Mouse (Mus musculus): ENCODE data around the gene Olfr885. TPM values are rescaled to one million over a fixed set of nuclear protein-coding genes. Genes with fewer than 3 reads are reported as not detected.

Olfr885 gene
- total RNA-seq (2015) (not detected in 2 replicates), total RNA-seq (2017) (not detected in 2 replicates)

GRCm38 (mm10) chr9:38061022-38061421 is at the start of gene Olfr885:
Olfr885 (plus strand) TSS chr9:38061322.
- ATAC-seq (replicated peaks; ENCODE audit: poor library complexity): no peak

GRCm38 (mm10) chr9:38025508-38025907 is 35.6 kb upstream of the Olfr885 start, which contains the start of gene Olfr883:
Olfr883 (plus strand) TSS chr9:38025808.
- no peak for ATAC-seq (replicated peaks; ENCODE audit: poor library complexity)

GRCm38 (mm10) chr9:38046255-38046654 is 14.9 kb upstream of the Olfr885 start, which contains the start of gene Olfr884:
Olfr884 (plus strand) TSS chr9:38046555.
- no peak for ATAC-seq (replicated peaks; ENCODE audit: poor library complexity)

GRCm38 (mm10) chr9:38083772-38084171 is 22.6 kb downstream of the Olfr885 start, which contains the start of gene Olfr887:
Olfr887 (plus strand) TSS chr9:38084072.
- ATAC-seq (replicated peaks; ENCODE audit: poor library complexity): no peak

- no peak for ATAC-seq (replicated peaks; ENCODE audit: poor library complexity)
Measured at GRCm38 (mm10) chr9:38107828-38108227, 46.7 kb downstream of the Olfr885 start, which contains the start of gene Olfr888. Olfr888 (plus strand) TSS chr9:38108128.

Other genes with a start within 250 kb of the Olfr885 start
- not detected in 2 replicates for gene Olfr877, start 207.1 kb upstream of the Olfr885 start, total RNA-seq (2015)
- gene Olfr877, start 207.1 kb upstream of the Olfr885 start, total RNA-seq (2017): not detected in 2 replicates
- not detected in 2 replicates for gene Olfr145, start 164.6 kb upstream of the Olfr885 start, total RNA-seq (2015)
- gene Olfr145, start 164.6 kb upstream of the Olfr885 start, total RNA-seq (2017): not detected in 2 replicates
- gene Olfr878, start 143.5 kb upstream of the Olfr885 start, total RNA-seq (2015): not detected in 2 replicates
- gene Olfr878, start 143.5 kb upstream of the Olfr885 start, total RNA-seq (2017): not detected in 2 replicates
- gene Olfr881, start 69.5 kb upstream of the Olfr885 start, total RNA-seq (2015): not detected in 2 replicates
- not detected in 2 replicates for gene Olfr881, start 69.5 kb upstream of the Olfr885 start, total RNA-seq (2017)
- not detected in 2 replicates for gene Olfr883, start 35.5 kb upstream of the Olfr885 start, total RNA-seq (2015)
- gene Olfr883, start 35.5 kb upstream of the Olfr885 start, total RNA-seq (2017): not detected in 2 replicates
- gene Olfr884, start 14.8 kb upstream of the Olfr885 start, total RNA-seq (2015): not detected in 2 replicates
- not detected in 2 replicates for gene Olfr884, start 14.8 kb upstream of the Olfr885 start, total RNA-seq (2017)
- gene Olfr887, start 22.8 kb downstream of the Olfr885 start, total RNA-seq (2015): not detected in 2 replicates
- not detected in 2 replicates for gene Olfr887, start 22.8 kb downstream of the Olfr885 start, total RNA-seq (2017)
- gene Olfr888, start 46.8 kb downstream of the Olfr885 start, total RNA-seq (2015): not detected in 2 replicates
- not detected in 2 replicates for gene Olfr888, start 46.8 kb downstream of the Olfr885 start, total RNA-seq (2017)
- 0.05 and 0.12 TPM in 2 replicates for gene Olfr889, start 53.9 kb downstream of the Olfr885 start, total RNA-seq (2015)
- not detected in 2 replicates for gene Olfr889, start 53.9 kb downstream of the Olfr885 start, total RNA-seq (2017)
- gene Olfr890, start 81.2 kb downstream of the Olfr885 start, total RNA-seq (2015): not detected in 2 replicates
- not detected in 2 replicates for gene Olfr890, start 81.2 kb downstream of the Olfr885 start, total RNA-seq (2017)
- not detected in 2 replicates for gene Olfr891, start 119.5 kb downstream of the Olfr885 start, total RNA-seq (2015)
- not detected in 2 replicates for gene Olfr891, start 119.5 kb downstream of the Olfr885 start, total RNA-seq (2017)
- not detected in 2 replicates for gene Olfr893, start 147.0 kb downstream of the Olfr885 start, total RNA-seq (2015)
- gene Olfr893, start 147.0 kb downstream of the Olfr885 start, total RNA-seq (2017): not detected in 2 replicates
- gene Olfr894, start 156.7 kb downstream of the Olfr885 start, total RNA-seq (2015): not detected in 2 replicates
- gene Olfr894, start 156.7 kb downstream of the Olfr885 start, total RNA-seq (2017): not detected in 2 replicates
- not detected in 2 replicates for gene Olfr143, start 191.5 kb downstream of the Olfr885 start, total RNA-seq (2015)
- not detected in 2 replicates for gene Olfr143, start 191.5 kb downstream of the Olfr885 start, total RNA-seq (2017)
- not detected in 2 replicates for gene Olfr895, start 206.5 kb downstream of the Olfr885 start, total RNA-seq (2015)
- gene Olfr895, start 206.5 kb downstream of the Olfr885 start, total RNA-seq (2017): not detected in 2 replicates
- not detected in 2 replicates for gene Olfr896-ps1, start 229.8 kb downstream of the Olfr885 start, total RNA-seq (2015)
- gene Olfr896-ps1, start 229.8 kb downstream of the Olfr885 start, total RNA-seq (2017): not detected in 2 replicates